Comparison of ENCODE assay signal across 19 mouse cellular contexts in genomic region chr7:144134699-144135098, GRCm38 (mm10).
DNase-seq lines count a peak whose midpoint lies in the region; TF ChIP-seq lines count a peak whose summit lies in the region.
"Had no signal": no experiment of that assay in that cellular context is flagged by ENCODE, and none has a peak within 500 bp of the region (broad histone marks: within the 10 kb centered on the region; RNA-seq: fewer than 3 reads in every experiment).

No protein-coding gene starts in this region.

- TF ChIP-seq POLR2A in cerebellum, adult 2 months (IDR thresholded peaks at IDR 0.05; ENCODE audit: borderline replicate concordance, insufficient read depth, low read length), result no peak

- peaks cover 5% of the 10 kb centered on the region for H3K4me1 ChIP-seq in cerebellum, adult 2 months (ENCODE audit: control insufficient read depth, insufficient read depth, low read length)
- H3K4me1 ChIP-seq: heart, embryonic 10.5 days; kidney, embryonic 15.5 days had no signal

- no peak overlapping the region for H3K4me3 ChIP-seq in cerebellum, adult 2 months (replicated peaks; ENCODE audit: insufficient read depth, low read depth, low read length)
- no peak overlapping the region for H3K4me3 ChIP-seq in layer of hippocampus, adult 2 months
- H3K4me3 ChIP-seq: heart, embryonic 10.5 days; kidney, embryonic 15.5 days had no signal

- peak; percentile 16 to 32 for DNase-seq in cerebellum, adult 2 months
- no peak for DNase-seq in cerebellum, adult 8-10 months
- DNase-seq in layer of hippocampus, adult 2 months (ENCODE audit: low spot score in 2 of 2), result peak; percentile 31 to 34
- DNase-seq in layer of hippocampus, adult 9-10 months (ENCODE audit: low spot score), result no peak
- peak; percentile 42 to 49 for DNase-seq in cerebellum, postnatal 14 days
- DNase-seq in right cerebral cortex, postnatal 10 days (ENCODE audit: low spot score in 2 of 2), result peak; percentile 61 to 79
- DNase-seq in lung, postnatal 4 days, result no peak
- no peak for DNase-seq in gastrocnemius, postnatal 25 days
- DNase-seq: adrenal gland, postnatal 36 days; embryo, embryonic 11 days; forebrain, postnatal 0 days; gastrocnemius, postnatal 36 days; heart, postnatal 14 days; liver, postnatal 0 days; lung, postnatal 36 days; thymus, postnatal 25 days had no signal

- no peak for TF ChIP-seq CTCF in cerebellum, adult 2 months (IDR thresholded peaks at IDR 0.05; ENCODE audit: borderline replicate concordance, insufficient read depth, low read depth, low read length)
- no peak for TF ChIP-seq CTCF in layer of hippocampus, adult 2 months (conservative IDR thresholded peaks at IDR 0.05)

- H3K27ac ChIP-seq in cerebellum, adult 2 months (ENCODE audit: insufficient read depth, low read length), result no peak overlapping the region
- H3K27ac ChIP-seq in layer of hippocampus, adult 2 months, result no peak overlapping the region
- H3K27ac ChIP-seq: heart, embryonic 10.5 days; kidney, embryonic 15.5 days; stomach, postnatal 0 days had no signal

- 65% methylated on average over 11 of the region's 11 CpGs for WGBS in cerebellum, adult 2 months

- H3K27me3 ChIP-seq in cerebellum, adult 2 months (ENCODE audit: control insufficient read depth, insufficient read depth, low read length), result no peaks in the 10 kb centered on the region
- H3K27me3 ChIP-seq: kidney, embryonic 15.5 days had no signal

Comparison
In these comparisons a context has a peak if more than half of its experiments do, and no peak if none do; other contexts are left out.
1. DNase-seq: peak in cerebellum, adult 2 months (2 of 2), layer of hippocampus, adult 2 months (2 of 2), cerebellum, postnatal 14 days (2 of 2) and right cerebral cortex, postnatal 10 days (2 of 2); none in cerebellum, adult 8-10 months (single experiment), layer of hippocampus, adult 9-10 months (single experiment), lung, postnatal 4 days (0 of 2) and gastrocnemius, postnatal 25 days (single experiment).